Comparison of ENCODE assay signal across 15 mouse cellular contexts in the genomic region with DNA sequence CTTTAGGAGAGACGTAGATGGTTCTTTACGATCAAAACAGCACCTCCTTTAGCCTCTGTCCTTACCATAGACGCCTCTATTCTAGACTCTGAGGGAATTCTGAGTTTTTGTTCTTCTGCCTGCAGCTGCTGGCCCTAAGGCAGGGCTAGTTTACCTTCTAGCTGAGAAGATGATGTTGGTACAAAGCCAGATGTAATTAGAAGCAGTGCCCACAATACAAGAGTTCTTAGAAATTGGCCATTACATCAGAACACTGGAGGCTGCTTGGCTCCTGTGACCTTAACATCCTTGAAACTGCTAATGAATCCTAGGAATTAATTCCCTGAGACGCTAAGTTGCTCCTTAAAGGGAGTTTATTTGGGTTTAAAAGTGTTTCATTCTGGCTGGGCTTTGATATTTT.
"Had no signal": no experiment of that assay in that cellular context is flagged by ENCODE, and none has a peak within 500 bp of the region (broad histone marks: within the 10 kb centered on the region; RNA-seq: fewer than 3 reads in every experiment).

No protein-coding gene starts in this region.

- H3K36me3 ChIP-seq: midbrain, embryonic 12.5 days; neural tube, embryonic 13.5 days; neural tube, embryonic 15.5 days had no signal

- H3K9me3 ChIP-seq: midbrain, embryonic 12.5 days; neural tube, embryonic 13.5 days; neural tube, embryonic 15.5 days had no signal

- H3K4me2 ChIP-seq: lung, embryonic 14.5 days; midbrain, embryonic 12.5 days; neural tube, embryonic 13.5 days; neural tube, embryonic 15.5 days had no signal

- H3K9ac ChIP-seq: lung, embryonic 14.5 days; midbrain, embryonic 12.5 days; neural tube, embryonic 13.5 days; neural tube, embryonic 15.5 days had no signal

- H3K27me3 ChIP-seq: midbrain, embryonic 12.5 days; neural tube, embryonic 13.5 days; neural tube, embryonic 15.5 days had no signal

- DNase-seq: lung, adult 18-20 months; lung, embryonic 14.5 days; lung, postnatal 10 days; lung, postnatal 4 days; midbrain, embryonic 14.5 days; right cerebral cortex, postnatal 14 days; thymus, adult 18-20 months; thymus, postnatal 14 days; thymus, postnatal 36 days had no signal

- H3K4me3 ChIP-seq: midbrain, embryonic 10.5 days; midbrain, embryonic 12.5 days; myocyte; neural tube, embryonic 13.5 days; neural tube, embryonic 15.5 days had no signal

- H3K27ac ChIP-seq: midbrain, embryonic 10.5 days; midbrain, embryonic 12.5 days; neural tube, embryonic 13.5 days; neural tube, embryonic 15.5 days had no signal

- ATAC-seq: midbrain, embryonic 16.5 days had no signal
